Mouse (Mus musculus) C2C12 (cell line): Measurements from ENCODE around the gene Pex6.

Experiments used
- CTCF ChIP-seq: IDR thresholded peaks from one replicate; pipeline ENCODE4 v1.5.1; 2011; ENCODE audit not compliant: control insufficient read depth, insufficient read depth, insufficient read length
- MAX ChIP-seq: IDR thresholded peaks from one replicate; pipeline ENCODE4 v1.6.1; 2011; ENCODE audit warnings: mild to moderate bottlenecking, control low read depth
- USF1 ChIP-seq: IDR thresholded peaks from one replicate; pipeline ENCODE4 v1.6.1; 2011; ENCODE audit warnings: low read depth, mild to moderate bottlenecking, control low read depth, moderate library complexity

DNA sequence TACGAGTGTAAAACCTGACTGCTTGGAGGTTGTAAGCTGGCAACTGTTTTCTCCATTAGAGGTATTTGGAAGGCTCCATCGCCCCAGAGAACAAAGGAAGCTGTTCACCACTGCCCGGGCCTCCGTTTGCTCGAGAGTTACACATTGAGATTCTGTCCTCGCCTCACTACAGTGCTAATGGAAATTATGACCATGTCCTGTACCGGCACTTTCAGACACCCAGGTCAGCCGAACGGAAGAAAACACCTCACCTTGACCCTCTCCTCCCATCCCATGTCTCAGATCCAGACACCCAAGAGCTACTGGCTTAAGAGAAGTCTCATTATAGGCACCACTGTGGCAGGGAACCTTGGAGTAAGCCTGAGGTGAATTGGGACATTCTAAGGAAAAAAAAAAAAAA, 2.6 kb downstream of the Pex6 start:
- no peak for TF ChIP-seq CTCF
- no peak for TF ChIP-seq MAX
- no peak for TF ChIP-seq USF1
